In the genomic region with DNA sequence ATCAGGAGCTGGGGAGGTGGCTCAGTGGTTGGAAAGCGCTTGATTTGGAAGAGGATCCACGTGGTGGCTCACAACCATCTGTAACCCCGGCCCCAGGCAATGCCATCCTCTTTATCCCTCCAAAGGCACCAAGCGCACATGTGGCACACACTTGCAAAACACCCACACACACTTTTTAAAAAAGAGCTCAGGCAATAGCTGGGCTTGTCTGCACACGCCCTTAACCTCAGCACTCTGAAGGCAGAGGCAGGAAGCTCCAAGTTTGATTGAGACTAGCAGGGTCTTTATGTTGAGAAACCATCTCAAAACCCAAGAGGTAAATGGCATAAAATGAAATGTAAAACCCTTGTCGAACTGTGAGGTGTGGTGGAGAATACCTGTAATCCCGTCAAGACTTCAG, we compare ENCODE assay signal across 17 mouse cellular contexts. TPM values are rescaled to one million over a fixed set of nuclear protein-coding genes. Genes with fewer than 3 reads are reported as not detected.
DNase-seq lines count a peak whose midpoint lies in the region; ATAC-seq and TF ChIP-seq lines count a peak whose summit lies in the region.
"Had no signal": no experiment of that assay in that cellular context is flagged by ENCODE, and none has a peak within 500 bp of the region (broad histone marks: within the 10 kb centered on the region; RNA-seq: fewer than 3 reads in every experiment).

No protein-coding gene starts in this region.

- no peaks in the 10 kb centered on the region for H3K27me3 ChIP-seq in liver, embryonic 11.5 days (replicated peaks; ENCODE audit: control insufficient read depth, insufficient read depth, low read length)
- H3K27me3 ChIP-seq: liver, embryonic 13.5 days; lung, embryonic 15.5 days had no signal

- H3K4me3 ChIP-seq in left cerebral cortex, adult 2 months, result no peak overlapping the region
- no peak overlapping the region for H3K4me3 ChIP-seq in liver, embryonic 11.5 days (ENCODE audit: low read depth, low read length)
- H3K4me3 ChIP-seq: erythroblast, embryonic 14.5 days; liver, embryonic 13.5 days; lung, embryonic 15.5 days had no signal

- WGBS in liver, embryonic 11.5 days, result 75% methylated on average over 7 of the region's 7 CpGs

- H3K9ac ChIP-seq in liver, embryonic 11.5 days (ENCODE audit: low read depth, low read length), result no peak overlapping the region
- H3K9ac ChIP-seq: liver, embryonic 13.5 days; lung, embryonic 15.5 days had no signal

- H3K4me1 ChIP-seq in liver, embryonic 11.5 days (replicated peaks; ENCODE audit: control insufficient read depth, insufficient read depth, low read length), result peaks cover 7% of the 10 kb centered on the region; the same call in 1 of the 2 replicates

- no peak overlapping the region for H3K27ac ChIP-seq in left cerebral cortex, adult 2 months
- no peak overlapping the region for H3K27ac ChIP-seq in liver, embryonic 11.5 days (ENCODE audit: low read depth, low read length)
- H3K27ac ChIP-seq: kidney, postnatal 0 days; liver, embryonic 13.5 days; lung, embryonic 15.5 days had no signal

- H3K36me3 ChIP-seq in liver, embryonic 11.5 days (ENCODE audit: control insufficient read depth, insufficient read depth, low read length), result no peaks in the 10 kb centered on the region
- H3K36me3 ChIP-seq: liver, embryonic 13.5 days; lung, embryonic 15.5 days had no signal

- peak; percentile 10 to 15 for DNase-seq in left cerebral cortex, postnatal 36 days (ENCODE audit: low spot score in 2 of 2)
- no peak for DNase-seq in left cerebral cortex, adult 2 months (ENCODE audit: extremely low spot score in 1 of 2, low spot score in 2 of 2)
- DNase-seq in CD4-positive, CD25-positive, alpha-beta regulatory T cell, adult 2 months (ENCODE audit: low read depth, low spot score), result peak; percentile 44
- DNase-seq in cerebellum, postnatal 25 days, result no peak
- no peak for DNase-seq in liver, embryonic 11.5 days (ENCODE audit: low spot score)
- DNase-seq: adrenal gland, postnatal 25 days; cerebellum, adult 2 months; heart, adult 18-20 months; liver, embryonic 13.5 days had no signal

- peak; percentile 69 for ATAC-seq in activated CD4-positive, CD25-positive, alpha-beta regulatory T cell, adult 4 months
- peak; percentile 70 for ATAC-seq in inflammation-experienced regulatory T-cells, adult 6 months
- no peak for ATAC-seq in liver, embryonic 11.5 days (replicated peaks; ENCODE audit: low FRiP score)
- ATAC-seq: forebrain, embryonic 16.5 days; intestine, embryonic 16.5 days; midbrain, embryonic 16.5 days had no signal

- intact Hi-C loops in left cerebral cortex, postnatal 36 days (cut with DNase I), result loop anchor here (5.0 kb wide), 1 partner anchor 131 kb away; the partner anchor contains the start of gene Rufy2
- intact Hi-C loops in left cerebral cortex, adult 2 months (cut with DNase I), result loop anchor here (2.0 kb wide), 2 partner anchors 15 to 69 kb away; partner anchors contain the start of gene Slc25a16

- no peak for TF ChIP-seq CTCF in left cerebral cortex, adult 2 months (IDR thresholded peaks at IDR 0.05)

- no peak overlapping the region for H3K4me2 ChIP-seq in liver, embryonic 11.5 days
- H3K4me2 ChIP-seq: liver, embryonic 13.5 days; lung, embryonic 15.5 days had no signal

- H3K9me3 ChIP-seq in liver, embryonic 11.5 days (ENCODE audit: control insufficient read depth, low read length), result no peaks in the 10 kb centered on the region
- H3K9me3 ChIP-seq: liver, embryonic 13.5 days; lung, embryonic 15.5 days had no signal

RNA-seq across cellular contexts. Expression of gene Tet1, which starts 57.2 kb away (rescaled TPM):
- total RNA-seq in left cerebral cortex, postnatal 36 days (2021), result 10 to 100 TPM; 20.4 to 22.1 TPM
- total RNA-seq in left cerebral cortex, adult 2 months (2021), result 10 to 100 TPM; 14.4 to 15.4 TPM
- 1 to 10 TPM; 5.1 to 6.3 TPM for polyA plus RNA-seq in activated CD4-positive, CD25-positive, alpha-beta regulatory T cell, adult 4 months (2017; shearing (Covaris generic))
- 1 to 10 TPM; 2.6 to 9.0 (median 8.5) TPM for polyA plus RNA-seq in inflammation-experienced regulatory T-cells, adult 6 months (2017; shearing (Covaris generic))
- polyA plus RNA-seq in liver, embryonic 11.5 days (2014; fragmentation: Nextera tagmentation; extraction: Ambion mirVana), result 11.7 and 12.9 TPM in 2 replicates
- polyA plus RNA-seq: erythroblast, embryonic 14.5 days had no signal

RNA-seq across cellular contexts. Expression of gene Ccar1, which starts 59.5 kb away (rescaled TPM):
- total RNA-seq in left cerebral cortex, postnatal 36 days (2021), result 10 to 100 TPM; 41.4 to 70.6 TPM
- total RNA-seq in left cerebral cortex, adult 2 months (2021), result 10 to 100 TPM; 48.7 to 59.2 TPM
- 100 to 1,000 TPM; 111 to 132 TPM for polyA plus RNA-seq in activated CD4-positive, CD25-positive, alpha-beta regulatory T cell, adult 4 months (2017; shearing (Covaris generic))
- 100 to 1,000 TPM; 122 to 149 (median 137) TPM for polyA plus RNA-seq in inflammation-experienced regulatory T-cells, adult 6 months (2017; shearing (Covaris generic))
- polyA plus RNA-seq in liver, embryonic 11.5 days (2014; fragmentation: Nextera tagmentation; extraction: Ambion mirVana), result 116 and 123 TPM in 2 replicates

Comparison
In these comparisons a context has a peak if more than half of its experiments do, and no peak if none do; other contexts are left out.
1. DNase-seq: peak in left cerebral cortex, postnatal 36 days (2 of 2) and CD4-positive, CD25-positive, alpha-beta regulatory T cell, adult 2 months (single experiment); none in left cerebral cortex, adult 2 months (0 of 2), cerebellum, postnatal 25 days (0 of 2) and liver, embryonic 11.5 days (single experiment).